In the genomic region with DNA sequence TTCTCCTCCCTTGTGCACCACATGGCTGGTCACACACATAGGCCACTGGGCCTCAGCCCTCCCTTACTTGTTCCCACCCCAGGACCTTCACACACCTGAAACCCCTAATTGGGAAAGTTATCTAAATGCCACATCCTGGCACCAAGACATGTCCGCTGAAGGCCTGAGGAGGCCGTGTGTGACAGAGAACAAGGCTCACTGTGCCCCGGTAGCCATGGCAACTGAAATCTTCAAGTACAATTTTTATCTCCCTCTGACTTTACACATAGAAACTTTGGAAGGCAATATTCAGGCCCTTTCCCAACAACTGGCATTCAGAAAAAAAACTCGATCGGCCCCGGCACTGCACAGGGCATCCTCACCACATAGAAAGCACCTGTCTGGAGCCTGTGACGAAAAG, we compare ENCODE assay signal across 16 mouse cellular contexts.
DNase-seq lines count a peak whose midpoint lies in the region; ATAC-seq and TF ChIP-seq lines count a peak whose summit lies in the region.
"Had no signal": no experiment of that assay in that cellular context is flagged by ENCODE, and none has a peak within 500 bp of the region (broad histone marks: within the 10 kb centered on the region; RNA-seq: fewer than 3 reads in every experiment).

No protein-coding gene starts in this region.

- no peaks in the 10 kb centered on the region for H3K36me3 ChIP-seq in heart, embryonic 10.5 days
- H3K36me3 ChIP-seq in midbrain, embryonic 10.5 days: no peaks in the 10 kb centered on the region
- no peaks in the 10 kb centered on the region for H3K36me3 ChIP-seq in midbrain, embryonic 13.5 days
- no peaks in the 10 kb centered on the region for H3K36me3 ChIP-seq in forebrain, embryonic 14.5 days (ENCODE audit: control insufficient read depth, insufficient read depth, low read length)
- H3K36me3 ChIP-seq in midbrain, postnatal 0 days (ENCODE audit: insufficient read depth, low read length): no peaks in the 10 kb centered on the region
- H3K36me3 ChIP-seq: lung, embryonic 15.5 days; neural tube, embryonic 15.5 days had no signal

- TF ChIP-seq CTCF in midbrain, postnatal 0 days (IDR thresholded peaks at IDR 0.05): no peak

- H3K4me2 ChIP-seq in midbrain, embryonic 13.5 days (replicated peaks): no peak overlapping the region
- H3K4me2 ChIP-seq in forebrain, embryonic 14.5 days (ENCODE audit: low read length): no peak overlapping the region
- H3K4me2 ChIP-seq in midbrain, postnatal 0 days (ENCODE audit: low read depth, low read length, poor library complexity, severe bottlenecking): no peak overlapping the region
- H3K4me2 ChIP-seq: hindbrain, embryonic 14.5 days; lung, embryonic 15.5 days; neural tube, embryonic 15.5 days had no signal

- WGBS in heart, embryonic 10.5 days: 86% methylated on average over 7 of the region's 7 CpGs
- WGBS in midbrain, embryonic 10.5 days: 82% methylated on average over 7 of the region's 7 CpGs
- 69% methylated on average over 7 of the region's 7 CpGs for WGBS in midbrain, embryonic 13.5 days
- WGBS in forebrain, embryonic 14.5 days: 79% methylated on average over 7 of the region's 7 CpGs
- 42% methylated on average over 7 of the region's 7 CpGs for WGBS in midbrain, postnatal 0 days

- H3K27me3 ChIP-seq in heart, embryonic 10.5 days (ENCODE audit: insufficient read depth, poor library complexity, severe bottlenecking): no peaks in the 10 kb centered on the region
- no peaks in the 10 kb centered on the region for H3K27me3 ChIP-seq in midbrain, embryonic 10.5 days (ENCODE audit: low read depth, poor library complexity, severe bottlenecking)
- H3K27me3 ChIP-seq in midbrain, embryonic 13.5 days: no peaks in the 10 kb centered on the region
- no peaks in the 10 kb centered on the region for H3K27me3 ChIP-seq in forebrain, embryonic 14.5 days (replicated peaks; ENCODE audit: control insufficient read depth, insufficient read depth, low read length)
- no peaks in the 10 kb centered on the region for H3K27me3 ChIP-seq in midbrain, postnatal 0 days (ENCODE audit: insufficient read depth, low read length)
- H3K27me3 ChIP-seq: lung, embryonic 15.5 days; neural tube, embryonic 15.5 days had no signal

- H3K27ac ChIP-seq in heart, embryonic 10.5 days: peak overlapping the region; percentile 65
- H3K27ac ChIP-seq in midbrain, embryonic 10.5 days (replicated peaks): peak overlapping the region; percentile 63
- no peak overlapping the region for H3K27ac ChIP-seq in midbrain, embryonic 13.5 days
- H3K27ac ChIP-seq in forebrain, embryonic 14.5 days (ENCODE audit: low read depth, low read length): no peak overlapping the region
- H3K27ac ChIP-seq in midbrain, postnatal 0 days (ENCODE audit: low read depth, low read length): peak overlapping the region; percentile 57
- H3K27ac ChIP-seq: hindbrain, embryonic 14.5 days; lung, embryonic 15.5 days; neural tube, embryonic 15.5 days had no signal

- H3K9me3 ChIP-seq in heart, embryonic 10.5 days: no peaks in the 10 kb centered on the region
- no peaks in the 10 kb centered on the region for H3K9me3 ChIP-seq in midbrain, embryonic 10.5 days (replicated peaks)
- H3K9me3 ChIP-seq in midbrain, embryonic 13.5 days: no peaks in the 10 kb centered on the region
- H3K9me3 ChIP-seq in forebrain, embryonic 14.5 days (replicated peaks; ENCODE audit: control insufficient read depth, low read length): no peaks in the 10 kb centered on the region
- H3K9me3 ChIP-seq in midbrain, postnatal 0 days (ENCODE audit: low read length): no peaks in the 10 kb centered on the region
- H3K9me3 ChIP-seq: lung, embryonic 15.5 days; neural tube, embryonic 15.5 days had no signal

- H3K9ac ChIP-seq in midbrain, embryonic 13.5 days (replicated peaks): no peak overlapping the region
- 0 out of 2 replicates have a peak overlapping the region, but pooled peaks have one; percentile 1 for H3K9ac ChIP-seq in forebrain, embryonic 14.5 days (ENCODE audit: low read length)
- no peak overlapping the region for H3K9ac ChIP-seq in midbrain, postnatal 0 days (replicated peaks; ENCODE audit: low read length, poor library complexity, severe bottlenecking)
- H3K9ac ChIP-seq: hindbrain, embryonic 14.5 days; lung, embryonic 15.5 days; neural tube, embryonic 15.5 days had no signal

- peaks cover 75% of the 10 kb centered on the region for H3K4me1 ChIP-seq in heart, embryonic 10.5 days
- peaks cover 65% of the 10 kb centered on the region for H3K4me1 ChIP-seq in midbrain, embryonic 10.5 days
- H3K4me1 ChIP-seq in midbrain, embryonic 13.5 days (replicated peaks): peaks cover 41% of the 10 kb centered on the region
- peaks cover 8% of the 10 kb centered on the region for H3K4me1 ChIP-seq in forebrain, embryonic 14.5 days (ENCODE audit: control insufficient read depth, insufficient read depth, low read length)
- H3K4me1 ChIP-seq in midbrain, postnatal 0 days (ENCODE audit: insufficient read depth, low read length): peaks cover 16% of the 10 kb centered on the region

- no peak for DNase-seq in heart, embryonic 10.5 days (ENCODE audit: low spot score)
- DNase-seq in heart, adult 11 months: no peak
- no peak for DNase-seq in midbrain, embryonic 10.5 days (ENCODE audit: low spot score)
- no peak for DNase-seq in forebrain, embryonic 14.5 days (ENCODE audit: low spot score)
- DNase-seq in midbrain, postnatal 0 days (ENCODE audit: low spot score): peak; percentile 36
- DNase-seq in left cerebral cortex, postnatal 36 days (ENCODE audit: low spot score in 2 of 2): no peak
- DNase-seq: cerebellum, postnatal 14 days; kidney, adult 11 months; kidney, postnatal 25 days; spleen, adult 18-20 months had no signal

- H3K4me3 ChIP-seq in heart, embryonic 10.5 days: no peak overlapping the region
- no peak overlapping the region for H3K4me3 ChIP-seq in midbrain, embryonic 10.5 days
- H3K4me3 ChIP-seq in midbrain, embryonic 13.5 days (replicated peaks): no peak overlapping the region
- no peak overlapping the region for H3K4me3 ChIP-seq in forebrain, embryonic 14.5 days (ENCODE audit: low read depth, low read length)
- no peak overlapping the region for H3K4me3 ChIP-seq in midbrain, postnatal 0 days (ENCODE audit: low read depth, low read length)
- H3K4me3 ChIP-seq: lung, embryonic 15.5 days; neural tube, embryonic 15.5 days had no signal

- intact Hi-C loops in left cerebral cortex, postnatal 36 days (cut with DNase I): no loop called here

- ATAC-seq in midbrain, embryonic 13.5 days: no peak
- no peak for ATAC-seq in forebrain, embryonic 14.5 days
- ATAC-seq in midbrain, postnatal 0 days (ENCODE audit: low FRiP score): no peak; the same call in 1 of the 2 replicates
- ATAC-seq in megakaryocyte-erythroid progenitor cell, adult 5-6 weeks (replicated peaks; ENCODE audit: low FRiP score, low TSS enrichment, poor library complexity, severe bottlenecking): no peak
- ATAC-seq: activated CD4-positive, CD25-positive, alpha-beta regulatory T cell, adult 4 months had no signal

Comparison
In these comparisons a context has a peak if more than half of its experiments do, and no peak if none do; other contexts are left out.
1. H3K27ac ChIP-seq: peak in heart, embryonic 10.5 days (single experiment), midbrain, embryonic 10.5 days (single experiment) and midbrain, postnatal 0 days (single experiment); none in midbrain, embryonic 13.5 days (single experiment) and forebrain, embryonic 14.5 days (single experiment).